Mouse (Mus musculus) T-helper 1 cell (primary cell): Measurements from ENCODE around the gene Spg20.

Source experiments
- in situ Hi-C: fragments of 300-600 bp; cut with MboI, MseI; formaldehyde crosslinking; loops from one replicate; pipeline ENCODE4 v1.15.1; 2025; ENCODE audit warnings: high pct_unique_total_duplicates

Spg20 gene

GRCm38 (mm10) chr3:55111935-55112709 is at the start of gene Spg20:
Gene Spg20, plus strand, starts transcription at chr3:55112108.
- in situ Hi-C loops, result no loop called here

- in situ Hi-C loops, result loop anchor here (10.0 kb wide), 2 partner anchors 248 to 608 kb away; no protein-coding TSS in a partner anchor
These were observed 49.3 kb upstream of the Spg20 start for GRCm38 (mm10) chr3:55062653-55063052.

- in situ Hi-C loops, result loop anchor here (10.0 kb wide), 2 partner anchors 250 to 610 kb away; no protein-coding TSS in a partner anchor
These were observed 47.5 kb upstream of the Spg20 start for GRCm38 (mm10) chr3:55064396-55064795.

- in situ Hi-C loops, result loop anchor here (10.0 kb wide), 2 partner anchors 251 to 611 kb away; no protein-coding TSS in a partner anchor
These were observed 45.9 kb upstream of the Spg20 start for GRCm38 (mm10) chr3:55065738-55066665.

- in situ Hi-C loops, result loop anchor here (10.0 kb wide), 2 partner anchors 252 to 612 kb away; no protein-coding TSS in a partner anchor
These were observed 45.3 kb upstream of the Spg20 start for GRCm38 (mm10) chr3:55066666-55067023.

- in situ Hi-C loops, result loop anchor here (10.0 kb wide), 2 partner anchors 253 to 613 kb away; no protein-coding TSS in a partner anchor
These were observed 44.0 kb upstream of the Spg20 start for GRCm38 (mm10) chr3:55067791-55068434.

GRCm38 (mm10) chr3:55074576-55075293 is 37.2 kb upstream of the Spg20 start:
- in situ Hi-C loops, result loop anchor here (10.0 kb wide), 1 partner anchor 710 kb away; the partner anchor contains the start of gene Postn

- in situ Hi-C loops, result loop anchor here (10.0 kb wide), 1 partner anchor 710 kb away; the partner anchor contains the start of gene Postn
These were observed 36.6 kb upstream of the Spg20 start for GRCm38 (mm10) chr3:55075294-55075648.

GRCm38 (mm10) chr3:55078233-55078632 is 33.7 kb upstream of the Spg20 start:
- in situ Hi-C loops, result loop anchor here (10.0 kb wide), 1 partner anchor 713 kb away; the partner anchor contains the start of gene Postn

- in situ Hi-C loops, result loop anchor here (5.0 to 10.0 kb wide), 2 partner anchors 278 to 715 kb away; partner anchors contain the start of gene Postn
These were observed 32.3 kb upstream of the Spg20 start for GRCm38 (mm10) chr3:55079619-55080018.

GRCm38 (mm10) chr3:55080055-55080454 is 31.9 kb upstream of the Spg20 start:
- in situ Hi-C loops, result loop anchor here (5.0 kb wide), 1 partner anchor 277 kb away; no protein-coding TSS in a partner anchor

GRCm38 (mm10) chr3:55084781-55085180 is 27.1 kb upstream of the Spg20 start:
- in situ Hi-C loops, result loop anchor here (5.0 kb wide), 1 partner anchor 273 kb away; no protein-coding TSS in a partner anchor

- in situ Hi-C loops, result no loop called here
These were observed 26.2 kb upstream of the Spg20 start for GRCm38 (mm10) chr3:55085716-55086115.

GRCm38 (mm10) chr3:55086948-55087347 is 25.0 kb upstream of the Spg20 start:
- in situ Hi-C loops, result no loop called here

- in situ Hi-C loops, result no loop called here
These were observed 24.5 kb upstream of the Spg20 start for GRCm38 (mm10) chr3:55087360-55087759.

- in situ Hi-C loops, result no loop called here
These were observed 23.5 kb upstream of the Spg20 start for GRCm38 (mm10) chr3:55088359-55088758.

- in situ Hi-C loops, result no loop called here
These were observed 23.1 kb upstream of the Spg20 start for GRCm38 (mm10) chr3:55088843-55089242.

- in situ Hi-C loops, result no loop called here
These were observed 22.6 kb upstream of the Spg20 start for GRCm38 (mm10) chr3:55089291-55089690.

GRCm38 (mm10) chr3:55093161-55093560 is 18.7 kb upstream of the Spg20 start:
- in situ Hi-C loops, result no loop called here

- in situ Hi-C loops, result no loop called here
These were observed 15.8 kb upstream of the Spg20 start for GRCm38 (mm10) chr3:55095968-55096654.
